Mouse (Mus musculus): Measurements from ENCODE around the gene Pin4. TPM values are rescaled to one million over a fixed set of nuclear protein-coding genes. Genes with fewer than 3 reads are reported as not detected.

Pin4 gene
- total RNA-seq, 2 experiments from 2014 or later, result 18.8 to 33.1 TPM

- no peak for DNase-seq
- intact Hi-C loops (cut with DNase I), result no loop called here
Measured at GRCm38 (mm10) chrX:102141157-102141556, 21.9 kb downstream of the Pin4 start.

- intact Hi-C loops (cut with DNase I), result loop anchor here (2.0 kb wide), 1 partner anchor 32 kb away; the partner anchor contains the start of gene Rps4x
Measured at GRCm38 (mm10) chrX:102156618-102157422, 37.6 kb downstream of the Pin4 start, which contains the start of gene Ercc6l. TSS of gene Ercc6l (minus strand) at chrX:102157091.

GRCm38 (mm10) chrX:102157423-102157791, 38.2 kb downstream of the Pin4 start:
- intact Hi-C loops (cut with DNase I), result loop anchor here (2.0 kb wide), 1 partner anchor 31 kb away; the partner anchor contains the start of gene Rps4x
- DNase-seq, result no peak

More at GRCm38 (mm10) chrX:102156618-102157422, 37.6 kb downstream of the Pin4 start, which contains the start of gene Ercc6l:
- DNase-seq, result peak; percentile 93 to 94

GRCm38 (mm10) chrX:102159778-102160177, 40.5 kb downstream of the Pin4 start:
- peak; percentile 26 to 27 for DNase-seq
- intact Hi-C loops (cut with DNase I), result loop anchor here (2.0 kb wide), 1 partner anchor 321 kb away; no protein-coding TSS in a partner anchor

- intact Hi-C loops (cut with DNase I), result loop anchor here (2.0 kb wide), 1 partner anchor 320 kb away; no protein-coding TSS in a partner anchor
- DNase-seq, result no peak
Measured at GRCm38 (mm10) chrX:102160528-102160927, 41.3 kb downstream of the Pin4 start.

- no peak for DNase-seq
- intact Hi-C loops (cut with DNase I), result no loop called here
Measured at GRCm38 (mm10) chrX:102163096-102163495, 43.8 kb downstream of the Pin4 start.

- intact Hi-C loops (cut with DNase I), result no loop called here
Measured at GRCm38 (mm10) chrX:102163529-102163928, 44.3 kb downstream of the Pin4 start.

GRCm38 (mm10) chrX:102166521-102166920, 47.3 kb downstream of the Pin4 start:
- no peak for DNase-seq
- intact Hi-C loops (cut with DNase I), result no loop called here

More at GRCm38 (mm10) chrX:102163529-102163928, 44.3 kb downstream of the Pin4 start:
- peak in 1 of 2 experiments; percentile 19 for DNase-seq

GRCm38 (mm10) chrX:102166986-102167385, 47.7 kb downstream of the Pin4 start:
- intact Hi-C loops (cut with DNase I), result no loop called here
- no peak for DNase-seq

GRCm38 (mm10) chrX:102169724-102170123, 50.5 kb downstream of the Pin4 start:
- intact Hi-C loops (cut with DNase I), result no loop called here
- DNase-seq, result no peak

- intact Hi-C loops (cut with DNase I), result no loop called here
- DNase-seq, result no peak
Measured at GRCm38 (mm10) chrX:102170135-102170534, 50.9 kb downstream of the Pin4 start.

GRCm38 (mm10) chrX:102170900-102171299, 51.7 kb downstream of the Pin4 start:
- DNase-seq, result no peak
- intact Hi-C loops (cut with DNase I), result no loop called here

GRCm38 (mm10) chrX:102175538-102176287, 56.5 kb downstream of the Pin4 start:
- intact Hi-C loops (cut with DNase I), result no loop called here
- no peak for DNase-seq

Other genes starting within 250 kb of the Pin4 start
- 1 to 10 TPM; 2.1 to 2.8 TPM for gene Rtl5, start 48.1 kb upstream of the Pin4 start, total RNA-seq (2021)
- gene Ercc6l, start 37.6 kb downstream of the Pin4 start, total RNA-seq (2021), result 1 to 10 TPM; 2.4 to 2.5 TPM
- 1,000 to 10,000 TPM; 1,009 to 1,019 TPM for gene Rps4x, start 69.9 kb downstream of the Pin4 start, total RNA-seq (2021)
- gene Cited1, start 132.7 kb downstream of the Pin4 start, total RNA-seq (2021), result 10 to 100 TPM; 14.1 to 16.6 TPM

Measured in heart, postnatal 10 days (tissue).